Mouse (Mus musculus) heart, adult 2 months (tissue): Measurements from ENCODE around the gene Svop. TPM values are rescaled to one million over a fixed set of nuclear protein-coding genes. Genes with fewer than 3 reads are reported as not detected.
A peak's percentile ranks its signal among the peaks of the same experiment; 100 is the strongest.

ENCODE experiments used
- DNase-seq, 2 experiments: peaks; one replicate each; pipeline ENCODE4 v3.0.0; 2021
- H3K27ac ChIP-seq: fragments of 200-600 bp; 2 replicates; pipeline ENCODE4 v1.8.1; 2022
- H3K27me3 ChIP-seq: fragments of 200-500 bp; 2 replicates; pipeline ENCODE4 v1.6.1; 2012; ENCODE audit warnings: mild to moderate bottlenecking, low read length, inconsistent platforms, mixed read lengths; ENCODE audit not compliant: control insufficient read depth, insufficient read depth
- H3K36me3 ChIP-seq: fragments of 200-500 bp; 2 replicates; pipeline ENCODE4 v1.6.1; 2012; ENCODE audit warnings: low read length, inconsistent platforms; ENCODE audit not compliant: control insufficient read depth, insufficient read depth
- H3K4me1 ChIP-seq: fragments of 200-500 bp; 2 replicates; pipeline ENCODE4 v1.6.1; 2011; ENCODE audit warnings: low read length; ENCODE audit not compliant: control insufficient read depth, insufficient read depth
- H3K4me3 ChIP-seq: fragments of 200-600 bp; 2 replicates; pipeline ENCODE4 v1.8.1; 2022
- H3K79me2 ChIP-seq: fragments of 200-500 bp; replicated peaks from 2 replicates; pipeline ENCODE4 v1.6.1; 2012; ENCODE audit warnings: mild to moderate bottlenecking, inconsistent platforms, low read length, moderate library complexity, mixed read lengths; ENCODE audit not compliant: control insufficient read depth, insufficient read depth
- H3K9ac ChIP-seq: fragments of 200-500 bp; 2 replicates; pipeline ENCODE4 v1.6.1; 2012; ENCODE audit warnings: low read depth, mild to moderate bottlenecking, control low read depth, inconsistent platforms, low read length, mixed read lengths
- CTCF ChIP-seq: fragments of 200-600 bp; IDR thresholded peaks from 2 replicates; pipeline ENCODE4 v1.8.1; 2022; ENCODE audit warnings: antibody characterized with exemption, mild to moderate bottlenecking, moderate library complexity
- EP300 ChIP-seq: fragments of 200-500 bp; IDR thresholded peaks from 2 replicates; pipeline ENCODE4 v1.6.1; 2011; ENCODE audit warnings: low read depth, low read length, control low read depth; ENCODE audit not compliant: insufficient read depth
- POLR2A ChIP-seq: fragments of 200-500 bp; IDR thresholded peaks from 2 replicates; pipeline ENCODE4 v1.6.1; 2011; ENCODE audit warnings: mild to moderate bottlenecking, low read depth, low read length, control low read depth; ENCODE audit not compliant: insufficient read depth
- WGBS: fragments of 180-500 bp; shearing (Covaris S2); methylation state at CpG from one replicate; pipeline ENCODE4 v1.1.7; 2018; 5-methylcytosine and 5-hydroxymethylcytosine counted together
- intact Hi-C: fragments of 180-260 bp; cut with DNase I; formaldehyde crosslinking; loops from one replicate; pipeline ENCODE4 v1.15.1; 2025
- polyA plus RNA-seq: library from polyadenylated mRNA; depleted of rRNA; stranded (reverse); fragments of >200 nt; gene quantifications from 2 replicates; pipeline ENCODE4 v1.2.3, GENCODE M21; 2012
- total RNA-seq, 2 experiments: library from RNA; stranded (reverse); gene quantifications; 2 replicates each; pipeline ENCODE4 v1.2.3; 2021

Svop gene
- total and polyA plus RNA-seq, 3 experiments, result 0.08 TPM; not detected in 2

DNA sequence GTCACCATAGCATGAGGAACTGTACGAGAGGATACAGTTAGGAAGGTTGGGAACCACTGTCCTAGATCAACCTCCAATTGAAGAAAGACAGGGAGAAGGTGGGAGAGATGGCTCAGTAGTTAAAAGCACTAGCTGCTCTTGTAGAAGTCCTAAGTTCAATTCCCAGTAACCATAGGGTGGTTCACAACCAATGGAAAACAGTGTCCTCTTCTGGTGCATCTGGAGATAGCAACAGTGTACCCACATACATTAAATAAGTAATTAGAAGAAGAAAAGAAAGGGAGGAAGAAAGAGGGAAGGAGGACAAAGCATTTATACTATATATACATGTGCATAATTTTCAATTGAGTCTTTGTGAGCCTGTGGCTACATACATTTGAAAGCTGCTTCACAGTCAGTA is 46.2 kb downstream of the Svop start:
- Histone ChIP-seq H3K9ac (no peak overlapping the region), H3K36me3 (no peaks in the 10 kb centered on the region), H3K79me2 (no peaks in the 10 kb centered on the region), H3K4me3 (no peak overlapping the region), H3K27me3 (peaks cover 2% of the 10 kb centered on the region), H3K27ac (no peak overlapping the region), H3K4me1 (no peaks in the 10 kb centered on the region)
- DNase-seq, result no peak
- 80% methylated on average over 1 of the region's 1 CpGs for WGBS
- peak; percentile 75 for TF ChIP-seq CTCF
- TF ChIP-seq EP300, result no peak
- intact Hi-C loops, result loop anchor here (1.0 to 2.0 kb wide), 2 partner anchors 89 to 190 kb away; no protein-coding TSS in a partner anchor

DNA sequence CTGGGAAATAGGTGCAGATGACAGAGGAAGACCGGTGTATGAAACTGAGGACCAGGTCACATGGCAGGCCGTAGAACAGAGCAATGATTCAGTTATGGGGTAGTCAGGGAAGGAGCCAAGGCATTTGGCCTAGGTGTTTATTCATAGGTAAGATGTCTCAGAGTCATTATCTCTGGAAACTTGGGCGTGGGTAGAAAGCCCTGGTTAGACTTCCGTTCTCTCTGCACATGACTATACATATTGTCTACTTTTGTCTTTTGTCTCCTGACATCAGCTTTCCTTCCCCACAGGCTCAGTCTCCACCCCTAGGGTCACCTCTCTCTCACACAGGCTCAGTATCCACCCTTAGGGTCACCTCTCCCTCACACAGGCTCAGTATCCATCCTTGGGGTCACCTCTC is 47.6 kb downstream of the Svop start:
- no peak overlapping the region for H3K4me3 ChIP-seq
- peaks cover 2% of the 10 kb centered on the region for H3K27me3 ChIP-seq
- TF ChIP-seq EP300 (no peak), CTCF (no peak), POLR2A (no peak)
- intact Hi-C loops, result loop anchor here (2.0 kb wide), 1 partner anchor 189 kb away; no protein-coding TSS in a partner anchor
- DNase-seq, result no peak
- no peaks in the 10 kb centered on the region for H3K36me3 ChIP-seq
- no peaks in the 10 kb centered on the region for H3K79me2 ChIP-seq
- no peak overlapping the region for H3K9ac ChIP-seq
- no peak overlapping the region for H3K27ac ChIP-seq
- 56% methylated on average over 4 of the region's 4 CpGs for WGBS
- H3K4me1 ChIP-seq, result no peaks in the 10 kb centered on the region

DNA sequence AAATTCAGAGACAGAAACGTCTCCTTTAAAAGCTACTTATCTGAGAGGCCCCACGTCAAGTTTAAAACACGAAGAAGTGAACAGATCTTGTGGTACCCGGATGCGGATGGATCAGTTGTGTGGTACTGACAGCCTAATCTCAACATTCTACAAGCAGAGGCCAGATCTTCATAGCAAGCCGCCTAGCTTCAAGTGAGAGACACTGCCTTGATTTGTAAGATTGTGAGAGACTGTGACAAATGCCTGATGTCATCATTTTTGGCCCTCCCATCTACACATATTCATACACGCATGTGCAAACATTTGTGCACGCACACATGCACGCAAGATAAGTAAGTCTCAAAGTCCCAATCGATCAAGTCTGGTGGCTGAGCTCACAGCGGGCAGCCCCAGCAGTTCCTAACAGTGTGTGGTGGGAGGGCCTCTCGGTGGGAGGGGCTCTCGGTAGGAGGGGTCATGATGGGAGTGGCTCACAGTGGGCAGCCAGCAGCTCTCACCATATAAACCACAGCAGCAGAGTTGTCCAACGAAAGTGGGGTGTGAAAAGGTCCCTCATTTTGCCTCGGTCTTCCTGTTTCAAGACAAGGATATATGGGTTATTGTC is 49.9 kb downstream of the Svop start:
- peaks cover 2% of the 10 kb centered on the region for H3K27me3 ChIP-seq
- WGBS, result 24% methylated on average over 15 of the region's 15 CpGs
- no peak overlapping the region for H3K9ac ChIP-seq
- H3K36me3 ChIP-seq, result no peaks in the 10 kb centered on the region
- peak; percentile 12 to 32 for DNase-seq
- H3K4me1 ChIP-seq, result no peaks in the 10 kb centered on the region
- no peak overlapping the region for H3K4me3 ChIP-seq
- H3K79me2 ChIP-seq, result no peaks in the 10 kb centered on the region
- TF ChIP-seq EP300, result no peak
- TF ChIP-seq CTCF, result no peak
- TF ChIP-seq POLR2A, result no peak
- intact Hi-C loops, result no loop called here
- no peak overlapping the region for H3K27ac ChIP-seq

- Histone ChIP-seq H3K36me3 (no peaks in the 10 kb centered on the region), H3K27ac (no peak overlapping the region), H3K79me2 (no peaks in the 10 kb centered on the region), H3K4me1 (no peaks in the 10 kb centered on the region), H3K9ac (no peak overlapping the region), H3K4me3 (no peak overlapping the region), H3K27me3 (peaks cover 2% of the 10 kb centered on the region)
- no peak for DNase-seq
- no peak for TF ChIP-seq CTCF
- no peak for TF ChIP-seq EP300
- no peak for TF ChIP-seq POLR2A
- 58% methylated on average over 1 of the region's 1 CpGs for WGBS
- intact Hi-C loops, result no loop called here
These were observed 50.5 kb downstream of the Svop start for GRCm38 (mm10) chr5:114040911-114041310.

DNA sequence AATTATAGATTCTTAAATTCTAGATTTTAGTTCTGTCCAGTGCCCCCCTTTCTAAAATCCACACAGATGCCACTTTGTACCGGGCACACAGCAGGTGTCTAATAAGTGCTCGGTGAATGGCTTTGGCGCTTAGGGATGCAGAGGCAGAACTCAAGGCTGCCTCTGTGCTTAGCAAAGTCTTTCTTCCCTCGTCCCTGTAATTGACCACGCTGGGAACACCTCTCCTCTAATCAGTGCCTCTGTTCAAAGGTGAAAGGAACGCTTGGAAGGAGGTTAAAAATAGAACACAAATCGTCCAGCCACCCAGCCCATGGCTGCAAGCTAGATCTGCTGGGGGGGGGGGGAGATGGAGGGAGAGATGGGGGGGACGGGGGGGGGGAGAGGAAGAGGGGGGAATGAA is 50.9 kb downstream of the Svop start:
- Histone ChIP-seq H3K4me3 (no peak overlapping the region), H3K27ac (no peak overlapping the region), H3K36me3 (no peaks in the 10 kb centered on the region), H3K4me1 (no peaks in the 10 kb centered on the region), H3K27me3 (peaks cover 2% of the 10 kb centered on the region), H3K79me2 (no peaks in the 10 kb centered on the region), H3K9ac (no peak overlapping the region)
- TF ChIP-seq CTCF (no peak), POLR2A (no peak), EP300 (no peak)
- intact Hi-C loops, result no loop called here
- DNase-seq, result no peak
- 29% methylated on average over 7 of the region's 8 CpGs for WGBS

DNA sequence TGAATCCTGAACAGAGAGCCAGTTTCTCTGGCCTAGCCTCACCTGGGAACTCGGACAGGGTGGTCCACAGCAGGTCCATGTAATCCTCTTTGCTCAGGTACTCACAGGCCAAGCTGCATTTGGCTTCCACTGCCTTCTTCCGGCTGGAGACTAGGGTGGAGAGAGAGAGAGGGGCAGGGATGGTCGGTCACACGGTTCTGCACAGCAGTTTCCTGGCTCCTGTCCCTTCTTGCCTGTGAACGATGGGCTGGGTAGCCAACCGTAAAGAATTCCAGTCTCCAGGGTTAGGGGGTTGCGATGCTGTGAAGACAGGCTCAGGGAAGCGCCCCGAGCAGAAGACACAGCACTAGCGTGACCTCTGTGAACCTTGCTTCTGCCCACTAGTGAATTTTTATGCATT is 56.3 kb downstream of the Svop start:
- Histone ChIP-seq H3K27me3 (no peaks in the 10 kb centered on the region), H3K9ac (no peak overlapping the region), H3K27ac (no peak overlapping the region), H3K4me3 (no peak overlapping the region), H3K79me2 (no peaks in the 10 kb centered on the region), H3K4me1 (no peaks in the 10 kb centered on the region), H3K36me3 (no peaks in the 10 kb centered on the region)
- DNase-seq, result no peak
- 66% methylated on average over 10 of the region's 10 CpGs for WGBS
- no peak for TF ChIP-seq CTCF
- intact Hi-C loops, result no loop called here
